Mouse (Mus musculus) spleen, adult 2 months (tissue): ENCODE results near the gene Rhoc. TPM values are rescaled to one million over a fixed set of nuclear protein-coding genes. Genes with fewer than 3 reads are reported as not detected.

Experiments used
- DNase-seq, 2 experiments: peaks; one replicate each; pipeline versions ENCODE4 v3.0.0 to v3.0.0-alpha.2; 2012 to 2021; ENCODE audit warnings: low spot score in 2 of 2, low read depth in 1 of 2
- H3K27ac ChIP-seq: fragments of 200-500 bp; 2 replicates; pipeline ENCODE4 v1.5.1; 2012; ENCODE audit warnings: low read length, inconsistent platforms; ENCODE audit not compliant: insufficient read depth
- H3K27me3 ChIP-seq: fragments of 200-500 bp; 2 replicates; pipeline ENCODE4 v1.6.1; 2012; ENCODE audit warnings: mild to moderate bottlenecking, moderate library complexity, low read length, inconsistent platforms; ENCODE audit not compliant: control insufficient read depth, insufficient read depth
- H3K36me3 ChIP-seq: fragments of 200-500 bp; 2 replicates; pipeline ENCODE4 v1.6.1; 2012; ENCODE audit warnings: mild to moderate bottlenecking, low read length, inconsistent platforms; ENCODE audit not compliant: control insufficient read depth, insufficient read depth
- H3K4me1 ChIP-seq: fragments of 200-500 bp; 2 replicates; pipeline ENCODE4 v1.6.1; 2011; ENCODE audit warnings: inconsistent platforms; ENCODE audit not compliant: control insufficient read depth, insufficient read depth, insufficient read length
- H3K4me3 ChIP-seq: fragments of 200-500 bp; 2 replicates; pipeline ENCODE4 v1.5.1; 2011; ENCODE audit warnings: mild to moderate bottlenecking, inconsistent platforms; ENCODE audit not compliant: insufficient read depth, insufficient read length; ENCODE audit errors: extremely low read depth
- CTCF ChIP-seq: fragments of 200-500 bp; IDR thresholded peaks from 2 replicates; pipeline ENCODE4 v1.5.1; 2011; ENCODE audit warnings: mild to moderate bottlenecking, inconsistent platforms; ENCODE audit not compliant: insufficient read depth, insufficient read length, insufficient replicate concordance; ENCODE audit errors: extremely low read depth
- POLR2A ChIP-seq: fragments of 200-500 bp; IDR thresholded peaks from 2 replicates; pipeline ENCODE4 v1.6.1; 2011; ENCODE audit warnings: low read depth, low read length, inconsistent platforms
- WGBS: fragments of 180-500 bp; shearing (Covaris S2); methylation state at CpG from one replicate; pipeline ENCODE4 v1.1.7; 2018; 5-methylcytosine and 5-hydroxymethylcytosine counted together
- polyA plus RNA-seq: library from polyadenylated mRNA; depleted of rRNA; stranded (reverse); fragments of >200 nt; gene quantifications from 2 replicates; pipeline ENCODE4 v1.2.3, GENCODE M21; 2012

The Rhoc gene
- polyA plus RNA-seq, 1 experiment, result 15.1 TPM

GRCm38 (mm10) chr3:104791671-104792070 lies 3.5 kb downstream of the Rhoc start:
- H3K27ac ChIP-seq, result no peak overlapping the region
- H3K4me3 ChIP-seq, result no peak overlapping the region
- peaks cover 7% of the 10 kb centered on the region; the same call in 1 of the 2 replicates for H3K4me1 ChIP-seq
- H3K36me3 ChIP-seq, result peaks cover 5% of the 10 kb centered on the region
- 95% methylated on average over 8 of the region's 8 CpGs for WGBS
- 0 out of 2 replicates have a peak, but pooled peaks cover 2% of the 10 kb centered on the region for H3K27me3 ChIP-seq
- TF ChIP-seq CTCF, result no peak
- TF ChIP-seq POLR2A, result no peak
- DNase-seq, result no peak

GRCm38 (mm10) chr3:104792360-104793270 lies 4.4 kb downstream of the Rhoc start:
- H3K27ac ChIP-seq, result no peak overlapping the region
- 82% methylated on average over 15 of the region's 15 CpGs for WGBS
- no peak overlapping the region for H3K4me3 ChIP-seq
- peaks cover 5% of the 10 kb centered on the region for H3K36me3 ChIP-seq
- 0 out of 2 replicates have a peak, but pooled peaks cover 2% of the 10 kb centered on the region for H3K27me3 ChIP-seq
- H3K4me1 ChIP-seq, result peaks cover 8% of the 10 kb centered on the region; the same call in 1 of the 2 replicates
- no peak for DNase-seq
- no peak for TF ChIP-seq POLR2A
- TF ChIP-seq CTCF, result no peak

- DNase-seq, result peak in 1 of 2 experiments; percentile 46
- no peaks in the 10 kb centered on the region for H3K27me3 ChIP-seq
- H3K4me3 ChIP-seq, result no peak overlapping the region
- H3K4me1 ChIP-seq, result peaks cover 5% of the 10 kb centered on the region; the same call in 1 of the 2 replicates
- H3K27ac ChIP-seq, result no peak overlapping the region
- WGBS, result 71% methylated on average over 20 of the region's 20 CpGs
- peaks cover 7% of the 10 kb centered on the region for H3K36me3 ChIP-seq
- TF ChIP-seq CTCF (no peak), POLR2A (no peak)
These were observed 6.0 kb downstream of the Rhoc start for GRCm38 (mm10) chr3:104793871-104794828.

GRCm38 (mm10) chr3:104794953-104795470 lies 6.8 kb downstream of the Rhoc start:
- WGBS, result 88% methylated on average over 12 of the region's 12 CpGs
- TF ChIP-seq CTCF (no peak), POLR2A (no peak)
- Histone ChIP-seq H3K4me1 (peaks cover 3% of the 10 kb centered on the region; the same call in 1 of the 2 replicates), H3K4me3 (no peak overlapping the region), H3K27me3 (no peaks in the 10 kb centered on the region), H3K27ac (no peak overlapping the region), H3K36me3 (peaks cover 15% of the 10 kb centered on the region)
- no peak for DNase-seq

GRCm38 (mm10) chr3:104795661-104796340 lies 7.6 kb downstream of the Rhoc start:
- H3K36me3 ChIP-seq, result peaks cover 21% of the 10 kb centered on the region

More at GRCm38 (mm10) chr3:104795661-104796340, 7.6 kb downstream of the Rhoc start:
- H3K27ac ChIP-seq, result no peak overlapping the region
- no peak for TF ChIP-seq CTCF
- no peak for TF ChIP-seq POLR2A
- H3K4me1 ChIP-seq, result peaks cover 3% of the 10 kb centered on the region; the same call in 1 of the 2 replicates
- no peak overlapping the region for H3K4me3 ChIP-seq
- no peaks in the 10 kb centered on the region for H3K27me3 ChIP-seq
- 83% methylated on average over 15 of the region's 15 CpGs for WGBS
- DNase-seq, result no peak
